Mouse (Mus musculus): ENCODE measurements around the gene Trappc1. TPM values are rescaled to one million over a fixed set of nuclear protein-coding genes. Genes with fewer than 3 reads are reported as not detected.

The Trappc1 gene
- 72.6 and 77.1 TPM in 2 replicates for polyA plus RNA-seq (2012; rRNA removed; ENCODE audit: low replicate concordance)

DNA sequence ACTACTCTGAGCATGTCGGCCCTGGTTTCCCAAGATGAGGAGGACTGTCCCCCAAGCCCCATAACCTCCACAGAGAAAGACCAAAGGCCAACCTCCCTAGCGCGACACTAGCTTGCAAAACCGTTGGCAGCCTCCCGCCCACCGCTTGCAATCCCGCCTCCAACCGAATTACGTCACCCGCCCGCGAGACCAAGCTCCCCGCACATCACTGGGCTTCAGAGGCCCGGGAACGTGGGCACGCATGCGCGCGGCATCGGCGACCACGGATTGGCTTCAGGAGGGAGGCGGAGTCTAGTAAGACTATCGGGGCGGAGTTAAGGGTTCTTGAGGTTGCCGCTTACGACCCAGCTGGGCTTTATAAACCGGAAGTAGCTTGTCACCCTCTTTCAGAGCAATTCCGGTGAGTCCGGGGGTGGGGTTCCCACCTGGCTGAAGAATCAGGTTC, at the start of gene Trappc1, which contains the start of gene Cntrob:
Trappc1 (plus strand) TSS at position 314 of the 445 bp plus-strand sequence.
Cntrob (minus strand) TSS at position 109 of the 445 bp plus-strand sequence.

DNA sequence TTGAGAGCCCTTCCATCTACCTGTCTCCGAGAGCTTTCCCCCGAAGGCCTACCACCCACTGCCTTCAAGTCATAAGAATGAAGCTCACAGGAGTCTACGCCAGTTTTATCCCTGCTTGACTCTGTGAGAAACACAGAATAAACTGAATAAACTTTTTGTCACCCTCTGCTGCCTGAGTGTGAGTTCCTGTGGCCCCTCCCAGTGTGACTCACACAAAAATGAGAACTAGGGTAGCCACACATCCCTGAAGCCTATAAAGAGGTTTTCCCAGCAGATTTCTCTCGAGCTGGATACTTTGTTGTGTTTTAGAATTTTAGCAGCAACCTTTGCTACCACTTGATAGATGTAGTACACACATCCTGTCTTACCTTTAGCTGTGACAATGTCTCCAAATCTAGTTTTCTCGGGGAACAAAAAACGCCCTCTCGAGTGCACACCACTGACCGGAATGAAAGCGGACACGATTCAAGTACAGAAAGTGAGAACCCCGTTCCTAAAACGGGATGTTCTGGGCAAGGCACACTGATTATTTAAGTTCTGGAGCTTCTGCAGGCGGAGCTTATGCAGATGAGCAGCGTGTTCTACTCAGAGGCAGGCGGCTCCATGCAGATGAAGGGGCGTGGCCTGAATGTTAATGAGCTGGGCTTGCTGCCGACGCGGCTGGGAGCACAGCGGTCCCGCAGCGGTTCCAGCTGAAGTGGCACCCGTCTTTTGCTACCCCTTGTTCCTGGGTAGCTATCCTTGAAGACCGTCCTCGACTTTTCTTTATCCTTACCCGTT, 2.0 kb downstream of the Trappc1 start, which contains the start of gene Kcnab3:
Kcnab3 (plus strand) TSS at position 631 of the 780 bp plus-strand sequence.

DNA sequence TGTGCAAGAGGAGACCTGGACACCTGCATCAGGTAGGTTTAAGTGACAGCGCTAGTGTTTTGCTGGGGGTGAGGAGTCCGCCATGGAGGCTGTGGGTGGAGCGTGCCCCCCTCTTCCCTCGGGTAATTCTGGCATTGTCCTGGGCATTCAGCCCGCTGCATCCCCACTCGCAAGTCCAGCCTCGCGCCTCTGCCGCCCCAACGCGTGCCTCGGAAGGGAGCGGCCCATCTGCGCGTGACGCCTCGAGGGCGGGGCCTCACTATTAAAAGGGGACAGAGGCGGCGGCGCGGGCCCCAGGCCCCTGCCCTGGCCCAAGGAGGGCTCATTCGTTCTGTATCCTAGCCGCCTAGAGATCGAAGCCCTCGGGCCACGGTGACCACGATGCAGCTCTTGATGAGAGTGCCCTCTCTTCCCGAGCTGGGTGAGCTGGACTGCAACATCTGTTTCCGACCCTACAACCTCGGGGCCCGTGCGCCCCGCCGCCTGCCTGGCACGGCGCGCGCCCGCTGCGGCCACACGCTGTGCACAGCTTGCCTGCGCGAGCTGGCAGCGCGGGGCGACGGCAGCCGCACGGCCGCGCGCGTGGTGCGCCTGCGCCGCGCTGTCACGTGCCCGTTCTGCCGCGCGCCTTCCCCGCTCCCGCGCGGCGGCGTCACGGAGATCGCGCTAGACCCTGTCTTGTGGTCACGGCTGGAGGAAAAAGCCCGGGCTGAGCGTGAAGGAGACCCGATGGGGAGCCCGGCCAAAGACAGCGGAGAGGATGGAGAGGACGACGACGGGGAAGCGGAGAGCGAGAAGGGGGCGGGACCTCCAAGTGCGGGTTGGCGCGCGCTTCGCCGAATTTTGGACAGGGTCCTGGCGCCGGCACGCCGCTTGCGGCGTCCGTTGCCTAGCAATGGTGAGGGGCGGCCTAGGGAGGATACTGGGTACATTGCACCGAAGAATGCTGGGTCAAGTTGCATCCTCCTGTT, 16.7 kb downstream of the Trappc1 start, which contains the start of gene Rnf227:
Rnf227 (plus strand) TSS at position 301 of the 971 bp plus-strand sequence.

DNA sequence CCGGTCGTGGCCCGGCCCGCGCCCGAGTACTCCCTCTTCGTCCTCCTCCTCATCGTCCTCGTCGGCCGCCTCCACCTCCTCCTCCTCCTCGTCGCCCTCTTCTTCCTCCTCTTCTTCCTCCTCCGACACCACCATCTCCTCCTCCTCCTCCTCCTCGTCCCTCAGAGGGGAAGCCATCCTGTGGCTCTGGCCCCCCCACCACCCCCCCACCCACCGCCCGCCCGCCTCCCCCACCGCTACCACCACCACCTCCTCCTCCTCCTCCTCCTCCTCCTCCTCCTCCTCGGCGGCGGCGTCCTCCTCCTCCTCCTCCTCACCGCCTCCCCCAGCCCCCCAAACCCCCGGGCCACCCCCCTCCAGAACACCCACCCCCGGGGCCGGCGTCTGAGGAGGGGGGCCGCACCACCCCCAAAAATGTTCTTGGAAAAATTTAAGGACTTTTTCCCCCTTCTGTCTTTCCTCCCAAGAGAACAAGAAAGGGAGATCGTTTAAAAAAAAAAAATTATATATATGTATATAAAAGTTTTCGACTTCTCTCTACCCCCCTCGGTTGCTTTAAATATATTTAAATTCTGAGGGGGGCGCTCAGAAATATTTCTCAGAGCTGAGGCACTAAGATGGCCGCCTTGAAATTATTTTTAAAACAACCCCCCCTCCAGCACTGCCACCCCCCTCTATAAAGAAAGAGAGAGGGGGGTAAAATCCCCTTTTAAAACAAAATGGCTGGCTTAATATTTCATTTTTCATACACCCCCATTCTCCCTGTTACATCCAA, 45.6 kb downstream of the Trappc1 start, which contains the start of gene Chd3:
Chd3 (minus strand) TSS at position 192 of the 775 bp plus-strand sequence.

Other genes with a start within 250 kb of the Trappc1 start
- gene Vamp2, start 235.5 kb upstream of the Trappc1 start, polyA plus RNA-seq (2012; rRNA removed; ENCODE audit: low replicate concordance), result 99.7 and 132 TPM in 2 replicates
- gene Per1, start 228.8 kb upstream of the Trappc1 start, polyA plus RNA-seq (2012; rRNA removed; ENCODE audit: low replicate concordance), result 20.2 and 56.0 TPM in 2 replicates
- gene Hes7, start 203.6 kb upstream of the Trappc1 start, polyA plus RNA-seq (2012; rRNA removed; ENCODE audit: low replicate concordance), result 0.14 and 0.26 TPM in 2 replicates
- gene 9130213A22Rik, start 201.4 kb upstream of the Trappc1 start, polyA plus RNA-seq (2012; rRNA removed; ENCODE audit: low replicate concordance), result 0.90 and 2.0 TPM in 2 replicates
- 0.44 and 1.8 TPM in 2 replicates for gene Aloxe3, start 198.1 kb upstream of the Trappc1 start, polyA plus RNA-seq (2012; rRNA removed; ENCODE audit: low replicate concordance)
- gene Alox12b, start 167.0 kb upstream of the Trappc1 start, polyA plus RNA-seq (2012; rRNA removed; ENCODE audit: low replicate concordance), result 0.06 TPM in 1 of 2 replicates, not detected in the other
- gene Alox8, start 126.1 kb upstream of the Trappc1 start, polyA plus RNA-seq (2012; rRNA removed; ENCODE audit: low replicate concordance), result not detected in 2 replicates
- 0.01 TPM in 1 of 2 replicates, not detected in the other for gene Gucy2e, start 86.9 kb upstream of the Trappc1 start, polyA plus RNA-seq (2012; rRNA removed; ENCODE audit: low replicate concordance)
- 5.7 and 11.8 TPM in 2 replicates for gene Cntrob, start 205 bp upstream of the Trappc1 start, polyA plus RNA-seq (2012; rRNA removed; ENCODE audit: low replicate concordance)
- gene Kcnab3, start 2.3 kb downstream of the Trappc1 start, polyA plus RNA-seq (2012; rRNA removed; ENCODE audit: low replicate concordance), result 0.92 and 2.9 TPM in 2 replicates
- 0.73 and 2.0 TPM in 2 replicates for gene Rnf227, start 16.5 kb downstream of the Trappc1 start, polyA plus RNA-seq (2012; rRNA removed; ENCODE audit: low replicate concordance)
- 45.5 and 209 TPM in 2 replicates for gene Chd3, start 45.4 kb downstream of the Trappc1 start, polyA plus RNA-seq (2012; rRNA removed; ENCODE audit: low replicate concordance)
- gene Naa38, start 71.5 kb downstream of the Trappc1 start, polyA plus RNA-seq (2012; rRNA removed; ENCODE audit: low replicate concordance), result 180 and 191 TPM in 2 replicates
- gene Cyb5d1, start 71.7 kb downstream of the Trappc1 start, polyA plus RNA-seq (2012; rRNA removed; ENCODE audit: low replicate concordance), result 30.0 and 32.3 TPM in 2 replicates
- gene Tmem88, start 74.3 kb downstream of the Trappc1 start, polyA plus RNA-seq (2012; rRNA removed; ENCODE audit: low replicate concordance), result 50.9 and 97.6 TPM in 2 replicates
- gene Kdm6b, start 89.7 kb downstream of the Trappc1 start, polyA plus RNA-seq (2012; rRNA removed; ENCODE audit: low replicate concordance), result 8.0 and 17.4 TPM in 2 replicates
- gene Dnah2, start 225.1 kb downstream of the Trappc1 start, polyA plus RNA-seq (2012; rRNA removed; ENCODE audit: low replicate concordance), result 0.29 and 1.4 TPM in 2 replicates
- gene Efnb3, start 236.2 kb downstream of the Trappc1 start, polyA plus RNA-seq (2012; rRNA removed; ENCODE audit: low replicate concordance), result 0.49 and 29.6 TPM in 2 replicates

Data from subcutaneous adipose tissue, adult 2 months (tissue).